Mouse (Mus musculus) cerebellum, adult 18-20 months (tissue): Measurements from ENCODE around the gene Kcnk1.

Experiments
- DNase-seq, 2 experiments: peaks; one replicate each; pipeline ENCODE4 v3.0.0; 2021

Kcnk1 gene

DNA sequence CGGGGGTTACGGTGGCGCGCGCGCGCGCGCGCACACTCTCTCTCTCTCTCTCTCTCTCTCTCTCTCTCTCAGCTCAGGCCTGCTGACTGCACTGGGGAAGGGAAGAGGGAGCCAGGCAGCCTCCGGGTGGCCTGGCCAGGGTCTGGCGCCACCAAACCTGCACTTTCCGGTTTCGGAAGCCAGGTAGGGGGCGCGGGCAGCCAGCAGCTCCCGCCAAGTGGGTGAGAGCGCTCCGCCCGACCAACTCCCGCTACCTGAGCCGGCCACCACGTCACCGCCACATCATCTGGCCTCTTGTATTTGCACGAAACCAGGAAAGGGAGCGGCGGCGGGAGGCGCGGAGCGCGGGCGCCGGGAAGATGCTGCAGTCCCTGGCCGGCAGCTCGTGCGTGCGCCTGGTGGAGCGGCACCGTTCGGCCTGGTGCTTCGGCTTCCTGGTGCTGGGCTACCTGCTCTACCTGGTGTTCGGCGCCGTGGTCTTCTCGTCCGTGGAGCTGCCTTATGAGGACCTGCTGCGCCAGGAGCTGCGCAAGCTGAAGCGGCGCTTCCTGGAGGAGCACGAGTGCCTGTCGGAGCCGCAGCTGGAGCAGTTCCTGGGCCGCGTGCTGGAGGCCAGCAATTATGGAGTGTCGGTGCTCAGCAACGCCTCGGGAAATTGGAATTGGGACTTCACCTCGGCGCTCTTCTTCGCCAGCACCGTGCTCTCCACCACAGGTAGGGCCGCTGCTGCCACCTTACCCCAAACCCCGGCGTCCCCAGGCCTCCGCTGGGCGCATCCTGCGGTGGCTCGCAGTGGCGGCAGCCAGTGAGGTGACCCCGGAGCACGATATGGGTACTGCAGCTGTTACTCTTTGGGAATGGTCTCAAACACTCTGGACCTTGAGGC, at the start of gene Kcnk1:
Kcnk1 (plus strand) TSS at position 70 of the 886 bp plus-strand sequence.
- DNase-seq: peak; percentile 91 to 92

DNA sequence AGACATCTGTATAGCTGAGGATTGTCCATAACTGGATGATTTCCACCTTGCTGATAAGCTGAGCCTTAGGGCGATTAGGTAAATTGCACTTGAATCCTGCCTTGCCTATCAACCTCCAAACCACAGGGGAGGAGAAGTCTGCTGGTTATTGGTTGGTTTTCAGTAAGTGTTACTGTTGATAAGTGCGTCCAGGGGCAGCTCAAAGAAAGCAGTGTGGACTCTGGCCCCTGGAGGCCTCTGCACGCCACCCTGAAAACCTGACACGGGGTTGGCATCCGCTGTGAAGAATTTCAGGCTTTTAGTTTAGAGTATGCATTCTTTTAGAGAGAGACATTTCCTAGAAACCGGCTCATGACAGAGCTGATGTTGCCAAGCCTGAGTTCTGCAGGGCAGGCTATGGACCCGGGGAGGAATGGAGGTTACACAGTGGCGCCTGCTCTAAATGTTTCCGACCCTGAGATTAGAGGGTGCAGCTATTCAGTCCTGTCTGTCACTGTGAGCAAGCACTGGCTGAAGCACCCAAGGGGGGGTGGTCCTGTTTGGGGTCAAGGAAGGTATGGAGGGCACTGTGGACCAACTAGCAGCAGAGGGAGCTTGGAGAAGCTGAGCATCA, 46.2 kb upstream of the Kcnk1 start:
- DNase-seq: no peak

DNA sequence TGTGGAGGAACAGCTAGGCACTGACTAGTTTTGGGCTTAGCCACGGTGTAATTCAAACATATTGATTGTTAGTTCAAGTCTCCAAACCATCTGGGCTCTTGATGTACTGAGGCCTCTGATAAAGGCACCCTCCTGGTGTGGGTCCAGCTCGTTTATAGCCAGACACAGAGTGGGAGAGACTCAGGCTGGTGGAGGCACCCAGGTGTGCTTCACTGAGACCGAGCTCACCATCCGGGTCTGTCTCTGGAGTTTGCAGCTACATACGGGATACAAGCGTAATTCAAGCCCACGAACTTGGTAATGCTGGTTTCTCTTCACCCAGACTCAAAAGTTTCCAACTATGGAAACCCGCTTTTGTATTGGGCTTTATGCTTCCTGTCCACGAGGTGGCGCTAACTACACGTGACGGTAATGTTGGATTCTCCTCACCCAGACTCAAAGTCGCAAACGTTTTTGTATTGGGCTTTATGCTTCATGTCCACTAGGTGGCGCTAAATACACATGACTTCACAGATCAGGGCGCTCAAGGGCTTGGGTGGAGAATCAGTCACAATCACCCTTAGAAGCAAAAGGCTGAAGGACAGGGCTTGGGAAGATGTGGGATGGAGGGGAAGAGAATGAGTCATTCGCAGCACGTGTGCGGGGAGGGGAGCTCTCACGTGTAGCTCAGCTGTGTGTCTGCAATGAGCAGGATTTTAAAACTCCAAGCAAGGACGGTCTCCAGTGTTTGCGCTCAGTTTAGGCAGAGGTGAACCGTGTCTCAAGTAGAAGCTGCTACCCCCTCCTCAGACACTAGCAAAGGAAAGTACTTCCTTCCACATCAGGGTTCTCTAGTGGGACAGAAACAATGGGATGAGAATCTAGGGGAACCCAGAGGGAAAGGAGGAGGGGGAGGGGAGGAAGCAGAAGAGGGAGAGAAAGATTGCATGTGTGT, 44.7 kb upstream of the Kcnk1 start:
- peak; percentile 90 for DNase-seq

DNA sequence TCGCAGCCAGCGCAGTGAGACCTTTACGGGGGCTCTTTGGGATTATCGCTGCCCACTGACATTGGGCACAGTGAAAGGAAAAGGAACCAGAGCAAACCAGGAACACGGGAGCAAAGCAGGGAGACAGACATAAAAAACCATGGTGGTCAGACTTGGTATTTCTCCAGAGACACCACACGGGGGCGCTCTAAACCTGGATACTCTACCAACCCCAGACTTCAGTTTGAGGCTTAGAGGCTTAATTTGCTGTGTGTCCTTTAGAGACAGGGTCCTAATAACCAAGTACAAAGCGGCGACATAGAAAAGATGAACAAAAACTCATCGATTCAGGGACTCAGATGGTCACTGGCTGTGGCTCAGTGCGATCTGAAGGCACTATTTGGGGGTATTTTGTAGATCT, 39.3 kb upstream of the Kcnk1 start:
- DNase-seq: peak; percentile 70 to 85

DNA sequence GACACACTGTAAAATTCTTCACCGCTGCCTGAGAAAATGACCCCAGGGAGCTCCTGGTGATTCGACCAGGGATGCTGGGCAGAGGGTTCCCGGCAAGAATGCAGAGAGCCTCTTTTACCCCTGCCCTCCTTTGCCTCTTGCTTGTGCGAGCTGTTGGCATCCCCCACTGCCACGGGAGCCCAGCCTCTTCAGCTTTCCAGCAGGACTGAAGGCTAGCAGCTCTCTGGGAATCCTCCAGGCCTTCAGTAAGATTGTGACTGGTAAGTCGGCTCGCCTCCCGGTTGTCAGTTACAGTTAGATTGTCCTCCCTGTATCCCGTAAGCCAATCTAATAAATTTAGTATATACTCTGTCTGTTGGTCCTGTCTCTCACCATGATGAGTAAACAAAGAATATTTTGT, 38.2 kb upstream of the Kcnk1 start:
- peak in 1 of 2 experiments; percentile 44 for DNase-seq

DNA sequence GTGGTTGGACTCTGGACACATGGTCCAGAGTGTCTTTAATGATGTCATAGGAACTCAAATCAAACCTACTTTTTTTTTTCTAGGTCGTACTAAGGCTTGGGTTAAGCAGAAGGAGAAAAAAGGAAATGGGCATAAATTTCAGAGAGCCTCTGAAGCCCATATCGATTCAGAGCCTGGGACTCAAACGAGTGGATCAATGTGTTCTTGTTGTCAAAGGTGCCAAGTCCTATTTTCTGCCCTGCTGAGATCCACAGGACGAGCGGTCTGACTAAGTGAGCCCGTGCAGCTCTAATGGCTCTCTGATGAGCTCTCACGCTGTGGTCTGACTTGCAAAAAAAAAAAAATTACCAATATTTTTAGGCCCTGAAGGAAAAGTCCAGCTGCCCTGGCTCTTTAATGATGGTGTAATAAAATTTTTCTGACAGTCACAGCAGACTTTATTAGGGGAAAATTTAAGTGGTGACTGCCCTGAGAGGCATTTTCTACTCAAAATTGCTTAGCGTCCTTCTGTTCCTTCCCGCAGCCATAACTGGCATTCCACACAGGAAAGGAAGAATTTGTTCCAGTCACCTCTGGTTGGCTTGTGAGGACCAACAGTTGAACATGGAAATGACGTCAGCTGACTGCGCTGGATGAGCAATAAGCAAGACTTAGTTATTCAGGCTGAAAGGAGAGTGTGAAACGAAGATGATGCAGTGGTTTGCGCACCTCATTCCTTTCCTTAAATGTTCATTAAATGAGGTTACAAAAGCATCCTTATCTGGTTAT, 37.6 kb upstream of the Kcnk1 start:
- no peak for DNase-seq

DNA sequence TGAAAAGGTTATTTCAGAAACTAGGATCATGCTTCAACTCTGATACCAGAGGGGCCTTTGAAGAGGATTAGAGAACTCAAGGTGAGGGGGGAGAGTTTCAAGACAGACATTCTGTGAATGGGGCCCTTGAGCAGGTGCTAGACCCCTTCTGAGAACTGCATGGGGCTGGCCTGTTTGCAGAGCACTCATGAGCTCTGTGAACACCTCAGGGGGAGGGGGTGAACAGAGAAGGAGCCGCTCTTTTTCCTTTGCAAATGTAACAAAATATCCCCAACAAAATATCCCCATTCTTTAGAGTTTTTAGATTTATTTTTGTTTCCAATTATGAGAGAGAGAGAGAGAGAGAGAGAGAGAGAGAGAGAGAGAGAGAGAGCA, 37.0 kb upstream of the Kcnk1 start:
- no peak for DNase-seq

DNA sequence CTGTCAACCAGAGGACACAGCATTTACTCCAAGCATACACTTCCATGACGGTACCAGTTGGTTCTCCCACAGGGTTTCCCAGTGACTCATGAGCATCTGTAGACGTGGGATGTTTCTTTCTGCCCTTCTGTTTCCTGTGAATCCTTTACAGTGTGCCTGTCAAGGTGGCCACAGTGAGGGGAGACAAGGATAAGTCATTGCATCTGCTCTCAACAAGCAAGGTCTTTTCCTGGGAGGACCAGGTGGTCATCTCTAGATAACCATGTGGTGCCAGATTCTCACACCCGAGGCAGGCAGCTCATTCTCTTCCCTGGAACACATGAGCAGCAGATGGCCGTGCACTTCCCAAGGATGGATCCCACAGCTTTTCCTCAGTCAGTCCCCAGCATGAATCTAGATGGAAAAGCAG, 35.6 kb upstream of the Kcnk1 start:
- DNase-seq: peak; percentile 83 to 90

DNA sequence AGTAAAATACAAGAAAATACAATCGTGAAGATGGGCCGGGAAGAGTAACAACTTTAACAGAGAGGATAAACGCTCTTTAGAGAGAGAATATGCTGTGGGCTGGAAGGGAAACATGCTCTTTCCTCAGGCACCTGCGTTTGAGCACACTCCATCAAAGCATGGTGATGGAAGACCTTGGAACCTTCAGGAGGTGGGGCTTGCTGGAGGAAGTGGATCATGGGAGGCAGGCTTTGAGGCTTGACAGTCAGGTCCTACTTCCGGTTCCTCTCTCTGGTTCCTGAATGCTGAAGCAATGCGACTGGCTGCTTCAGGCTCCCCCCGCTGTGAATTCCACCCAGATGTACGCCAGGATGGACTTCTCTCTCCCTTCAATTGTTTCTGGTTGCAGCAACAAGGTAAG, 34.9 kb upstream of the Kcnk1 start:
- peak; percentile 76 to 85 for DNase-seq

DNA sequence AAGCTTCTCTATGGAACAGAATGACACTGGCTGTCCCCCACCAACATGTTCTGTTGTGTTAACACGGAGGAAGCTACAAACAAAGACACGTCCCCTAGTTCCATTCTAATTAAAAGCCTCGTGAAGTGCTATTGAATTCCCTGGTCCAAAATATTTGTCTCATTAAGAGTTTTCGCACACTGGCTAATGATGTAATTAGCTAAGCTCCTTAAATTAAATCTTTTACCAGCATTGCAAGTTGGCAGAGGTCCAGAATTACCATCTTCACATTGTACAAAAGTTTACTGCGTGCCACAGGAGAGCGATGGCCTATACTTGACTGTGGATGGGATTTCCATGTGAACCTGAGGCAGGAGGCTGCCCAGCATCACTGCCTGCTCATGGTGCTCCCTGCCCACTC, 33.2 kb upstream of the Kcnk1 start:
- DNase-seq: no peak

DNA sequence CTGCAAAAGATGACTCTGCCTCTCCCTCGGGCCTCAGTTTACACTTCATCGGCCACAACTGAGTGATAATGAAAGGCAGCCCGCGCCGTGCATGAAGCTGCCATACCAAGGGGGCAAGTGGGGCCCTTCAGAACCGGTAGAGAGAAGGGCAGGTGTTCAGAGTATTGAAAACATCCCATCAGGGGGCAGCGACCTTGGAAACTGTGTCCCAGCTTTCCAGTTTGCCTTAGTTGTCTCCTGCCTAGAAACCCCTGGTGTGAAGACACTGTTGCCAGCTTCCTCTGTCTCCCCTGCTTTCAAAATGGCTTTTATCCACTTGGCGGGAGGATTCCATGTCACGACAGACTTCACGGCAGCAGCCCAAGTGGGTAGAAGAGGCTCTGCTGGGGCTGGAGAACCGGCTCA, 31.2 kb upstream of the Kcnk1 start:
- peak; percentile 56 to 58 for DNase-seq

DNA sequence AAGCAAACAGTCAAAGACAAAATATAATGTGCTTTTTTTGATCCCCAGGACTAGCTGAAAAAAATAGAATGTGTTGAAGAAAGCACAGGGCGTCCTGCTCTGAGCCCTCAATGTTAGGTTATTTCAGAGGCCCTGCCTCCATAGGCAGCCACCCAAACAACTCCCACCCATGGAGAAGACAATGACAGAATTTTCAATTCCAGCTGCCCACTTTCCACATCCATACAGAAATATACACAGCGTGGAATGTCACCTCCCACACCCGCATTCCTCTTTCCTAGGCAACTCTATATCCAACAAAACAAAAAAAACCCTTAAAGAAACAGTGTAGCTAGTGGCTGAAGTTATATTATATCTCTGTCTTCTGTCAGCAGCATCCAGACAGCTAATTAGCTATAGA, 23.6 kb upstream of the Kcnk1 start:
- no peak for DNase-seq

DNA sequence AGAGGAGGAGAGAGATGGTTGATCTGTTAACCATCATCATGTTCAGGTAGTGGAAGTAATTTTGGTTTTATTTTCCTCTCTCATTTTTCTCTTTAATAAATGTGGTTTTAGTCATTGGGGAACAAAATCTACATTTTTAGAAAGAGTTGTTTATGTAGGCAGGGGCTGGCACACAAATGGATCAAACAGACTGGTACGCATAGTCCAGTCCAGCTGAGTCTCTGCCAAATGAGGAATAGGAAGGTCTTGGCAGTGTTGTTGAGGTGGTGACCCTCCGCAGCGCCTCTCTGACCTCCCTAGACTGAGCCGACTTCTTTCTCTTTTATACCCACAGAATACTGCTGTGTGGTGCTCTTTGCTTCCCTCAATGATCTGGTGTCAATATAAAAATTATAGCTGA, 19.0 kb upstream of the Kcnk1 start:
- DNase-seq: no peak

DNA sequence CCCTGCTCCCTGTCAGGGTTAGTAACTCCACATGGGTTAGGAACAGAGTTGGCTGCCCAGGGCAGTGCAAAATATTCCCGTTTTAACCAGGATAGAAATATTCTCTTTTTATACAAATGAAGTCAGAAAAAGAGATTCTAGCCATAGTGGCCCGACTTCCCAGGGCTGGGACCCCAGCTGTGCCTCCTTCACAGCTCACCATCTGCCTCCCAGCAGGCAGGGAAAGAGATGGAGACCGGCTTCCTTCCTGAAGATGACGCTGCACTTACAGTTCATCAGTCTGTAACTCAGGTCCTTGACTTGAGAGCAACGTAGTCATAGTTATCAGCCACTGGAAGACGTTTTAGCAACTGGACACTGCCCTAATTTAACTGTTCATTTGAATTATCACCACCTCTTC, 14.1 kb upstream of the Kcnk1 start:
- peak; percentile 64 to 67 for DNase-seq

DNA sequence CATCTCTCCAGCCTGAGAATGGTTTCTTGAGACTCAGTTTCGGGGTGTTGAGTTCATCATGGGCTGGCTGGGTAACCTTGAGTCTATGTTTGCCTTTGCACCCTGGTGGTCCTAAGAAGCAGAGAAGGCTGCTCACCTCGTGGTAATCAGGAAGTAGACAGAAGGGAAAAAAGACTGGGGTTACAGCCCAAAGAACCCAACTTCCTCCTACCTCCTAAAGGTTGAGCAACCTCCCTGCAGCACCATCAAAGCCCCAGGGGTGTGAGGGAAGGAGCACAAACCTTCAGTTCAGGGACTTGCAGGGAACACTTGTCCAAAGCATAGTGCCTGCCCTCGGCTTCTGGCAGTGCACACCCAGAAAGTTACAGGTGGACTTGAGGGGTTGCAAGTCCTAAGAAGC, 11.5 kb upstream of the Kcnk1 start:
- no peak for DNase-seq

DNA sequence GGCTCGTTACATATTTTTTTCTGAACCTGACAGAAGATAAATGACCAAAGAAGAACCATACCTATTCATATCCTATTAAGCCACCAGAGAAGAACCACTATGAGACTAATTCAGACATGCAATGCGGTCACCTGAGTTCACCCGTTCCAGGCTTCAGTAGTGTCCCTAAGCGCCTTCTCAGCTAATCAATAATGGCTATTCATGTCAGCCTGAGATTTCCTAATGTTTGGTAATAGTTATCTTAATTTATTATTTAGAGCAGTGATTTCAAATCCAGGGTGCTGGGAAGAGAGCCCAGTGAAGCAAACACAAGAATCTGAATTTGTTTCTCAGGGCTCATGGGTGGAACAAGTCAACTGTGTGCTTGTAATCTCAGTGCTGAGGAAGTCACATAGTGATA, 10.8 kb upstream of the Kcnk1 start:
- no peak for DNase-seq

DNA sequence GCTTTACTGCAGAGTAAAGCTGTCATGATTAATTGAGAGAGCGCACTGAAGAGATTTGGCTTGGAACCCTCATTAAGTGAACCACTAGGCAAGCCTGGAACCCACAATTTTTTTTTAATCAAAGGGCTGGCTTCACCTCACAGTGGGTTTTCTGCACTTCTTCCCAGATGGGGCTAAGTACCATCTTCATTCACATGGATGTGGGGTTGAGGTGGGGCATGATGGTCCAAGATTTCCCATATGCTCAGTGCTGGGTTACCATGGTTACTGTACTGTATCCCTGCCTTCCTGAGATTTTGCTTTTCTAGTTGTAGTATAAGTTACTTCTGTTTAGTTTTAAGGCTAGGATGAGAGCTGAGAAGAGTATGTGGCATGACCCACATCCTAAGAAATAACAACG, 9.6 kb upstream of the Kcnk1 start:
- DNase-seq: no peak

DNA sequence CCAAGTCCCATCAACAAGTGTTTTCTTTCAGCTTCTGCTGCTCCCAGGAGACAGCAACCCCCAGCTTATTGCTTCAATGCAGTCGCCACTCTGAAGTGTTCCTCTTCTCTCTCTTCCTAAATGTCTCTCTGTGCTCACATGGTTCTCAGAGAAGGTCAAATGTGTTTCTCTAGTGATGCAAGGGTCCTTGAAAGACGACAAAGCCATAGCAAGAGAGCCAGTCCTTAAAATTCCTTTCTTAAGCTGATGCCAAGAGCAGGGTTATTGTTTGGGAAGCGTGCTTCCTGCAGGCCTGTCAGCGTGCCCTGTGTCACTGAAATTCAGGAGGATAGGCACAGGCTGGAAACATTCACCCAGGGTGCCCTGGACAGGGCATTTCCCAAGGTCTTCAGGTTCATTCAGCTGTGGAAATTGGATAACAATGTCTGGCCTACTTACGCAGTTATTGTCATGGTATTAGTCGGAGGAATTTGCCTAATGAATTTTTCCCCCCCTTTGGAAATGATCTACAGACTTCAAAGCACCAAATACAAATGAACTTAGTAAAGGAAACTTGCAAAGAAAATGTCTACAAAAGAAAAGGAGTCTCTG, 7.9 kb upstream of the Kcnk1 start:
- no peak for DNase-seq

DNA sequence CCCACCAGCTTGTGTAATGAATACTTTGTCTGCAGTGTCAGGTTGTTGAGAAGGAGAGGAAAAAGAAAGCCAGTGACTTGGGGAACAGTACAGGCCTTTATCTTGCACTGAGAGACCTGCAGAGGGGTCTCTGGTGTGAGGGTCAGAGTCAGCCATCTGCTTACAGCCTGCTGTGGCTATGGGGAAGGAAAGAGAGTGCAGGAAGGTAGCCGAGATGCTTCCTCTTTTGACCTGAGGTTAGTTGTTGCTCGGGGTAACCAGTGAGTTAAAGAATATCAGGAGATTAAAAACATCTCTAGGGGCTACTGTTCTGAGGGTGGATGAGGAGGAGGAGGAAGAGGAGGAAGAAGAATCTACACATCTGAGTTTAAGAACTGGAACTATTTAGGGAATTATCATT, 7.0 kb upstream of the Kcnk1 start:
- no peak for DNase-seq

DNA sequence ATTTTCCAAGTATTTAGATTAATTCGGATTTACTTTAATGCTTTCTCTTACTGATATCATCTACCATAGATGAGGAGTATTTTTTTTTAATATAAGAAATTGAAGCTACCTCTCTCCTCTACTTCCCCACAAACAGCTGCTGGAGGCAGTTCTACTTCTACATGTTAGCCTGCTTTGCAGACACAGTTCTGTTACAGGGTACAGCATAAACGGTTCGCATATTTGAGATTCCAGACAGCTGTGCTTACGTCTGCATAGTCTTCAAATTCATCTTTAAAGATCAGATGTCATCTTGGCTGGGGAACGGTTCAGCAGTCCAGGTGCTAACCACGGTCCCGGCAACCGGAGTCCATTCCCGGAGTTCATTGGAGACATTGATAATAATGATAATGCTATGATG, 1.3 kb upstream of the Kcnk1 start:
- DNase-seq: no peak

DNA sequence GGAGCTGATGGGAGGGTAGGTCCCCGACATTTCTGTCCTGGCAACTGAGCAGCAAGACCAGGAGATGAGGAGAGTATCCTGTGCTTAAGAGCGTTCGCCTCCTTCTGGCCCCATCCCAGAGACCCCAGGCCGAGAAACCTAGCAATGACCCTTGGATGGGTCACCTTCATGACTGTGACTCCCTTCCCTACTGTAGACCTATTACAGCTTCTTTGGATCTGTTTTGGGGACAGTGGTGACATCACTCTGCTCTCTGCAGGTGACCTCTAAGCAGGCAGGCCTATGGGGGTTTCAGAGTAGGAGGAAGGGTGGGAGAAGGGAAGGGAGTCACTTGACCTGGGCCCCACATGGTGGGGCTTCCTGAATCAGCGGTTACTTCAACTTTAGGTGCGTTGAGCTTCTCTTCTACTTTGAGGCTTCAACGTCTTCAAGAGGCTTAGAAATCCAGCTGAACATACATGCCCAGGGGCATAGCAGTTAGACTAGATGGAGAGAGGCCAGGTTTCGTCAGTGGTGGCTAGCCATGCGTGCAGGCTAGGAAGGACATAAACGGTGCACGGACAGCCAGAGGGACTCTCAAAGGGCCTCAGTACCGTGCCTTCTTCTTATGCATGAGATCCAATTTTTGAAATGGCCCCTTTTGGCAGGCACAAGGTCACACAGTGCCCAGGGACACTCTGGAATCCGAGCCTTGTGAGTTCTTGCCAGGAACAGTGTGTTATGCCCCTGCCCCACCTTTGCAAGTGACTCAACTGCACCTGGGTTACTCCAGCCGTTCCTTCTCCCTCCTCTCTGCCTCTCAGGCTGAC, 1.3 kb downstream of the Kcnk1 start:
- DNase-seq: peak; percentile 65 to 69
